Mouse (Mus musculus) CH12F3 (cell line): ENCODE results near the gene Ptges2.

ENCODE experiments used
- in situ Hi-C: fragments of 300-500 bp; cut with MboI; formaldehyde crosslinking; loops from 2 replicates; pipeline ENCODE4 v1.14.3; 2020; ENCODE audit warnings: low sequenced_read_pairs

The Ptges2 gene

GRCm38 (mm10) chr2:32412742-32413531 lies 17.2 kb downstream of the Ptges2 start:
- in situ Hi-C loops = no loop called here

DNA sequence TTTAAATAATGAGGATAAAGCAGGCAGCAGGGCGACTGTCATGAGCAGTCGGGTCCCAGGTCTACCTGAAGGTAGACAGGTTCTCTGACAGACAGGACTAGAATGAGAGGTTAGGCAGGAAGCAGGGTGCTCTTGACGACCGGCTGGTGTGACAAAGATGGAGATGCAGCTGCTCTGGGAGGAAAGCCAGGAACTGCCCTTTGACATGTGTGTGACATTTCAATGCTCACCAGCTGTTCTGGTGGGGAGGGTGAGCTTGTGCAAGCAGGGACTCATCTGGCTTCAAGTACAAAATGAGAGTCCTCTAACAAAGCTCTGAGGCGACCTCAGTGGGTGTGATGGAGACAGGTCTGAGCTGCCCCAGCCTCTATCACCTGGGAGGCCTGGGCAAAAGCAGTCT lies 18.2 kb downstream of the Ptges2 start:
- in situ Hi-C loops = no loop called here

- in situ Hi-C loops = no loop called here
These were observed 20.1 kb downstream of the Ptges2 start for GRCm38 (mm10) chr2:32415801-32416200.

DNA sequence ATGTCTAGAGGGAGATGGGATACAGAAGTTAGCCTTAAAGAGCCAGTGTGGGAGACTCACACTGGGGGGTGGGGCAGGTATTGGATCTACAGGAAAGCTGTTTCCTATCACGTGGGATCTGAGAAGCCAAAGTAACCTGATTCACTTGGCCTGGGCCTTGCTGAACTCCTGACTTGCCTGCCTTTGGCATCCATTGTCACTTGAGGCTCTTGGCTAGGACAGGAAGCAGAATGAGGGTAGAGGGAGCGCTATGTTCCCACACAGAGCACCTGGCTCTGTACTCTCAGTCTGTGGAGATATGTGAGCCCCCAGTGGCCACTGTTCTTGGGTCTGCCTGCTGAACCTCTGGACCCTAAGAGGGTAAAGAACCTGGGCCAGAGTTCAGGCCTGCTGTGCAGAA lies 20.9 kb downstream of the Ptges2 start:
- in situ Hi-C loops = no loop called here

DNA sequence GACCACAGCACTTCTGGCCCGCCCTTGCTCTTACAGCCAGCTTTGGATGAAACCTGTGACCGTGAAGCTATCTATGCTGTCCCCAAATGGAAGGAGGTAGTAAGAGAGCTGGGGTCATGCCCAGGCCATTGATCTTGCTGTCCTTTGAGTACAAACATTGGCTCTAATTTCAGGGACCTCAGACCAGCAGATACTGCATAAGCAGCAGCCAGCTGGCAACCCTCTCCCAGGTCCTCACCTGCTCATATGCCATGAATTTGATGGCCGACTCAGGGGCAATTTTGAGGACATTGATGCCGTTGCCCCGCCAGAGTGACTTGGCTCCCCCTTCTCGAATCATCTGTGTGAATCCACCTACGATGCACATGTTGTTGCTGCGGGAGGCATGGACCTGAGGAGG lies 21.8 kb downstream of the Ptges2 start:
- in situ Hi-C loops = no loop called here

- in situ Hi-C loops = no loop called here
These were observed 22.9 kb downstream of the Ptges2 start for GRCm38 (mm10) chr2:32418430-32419151.

DNA sequence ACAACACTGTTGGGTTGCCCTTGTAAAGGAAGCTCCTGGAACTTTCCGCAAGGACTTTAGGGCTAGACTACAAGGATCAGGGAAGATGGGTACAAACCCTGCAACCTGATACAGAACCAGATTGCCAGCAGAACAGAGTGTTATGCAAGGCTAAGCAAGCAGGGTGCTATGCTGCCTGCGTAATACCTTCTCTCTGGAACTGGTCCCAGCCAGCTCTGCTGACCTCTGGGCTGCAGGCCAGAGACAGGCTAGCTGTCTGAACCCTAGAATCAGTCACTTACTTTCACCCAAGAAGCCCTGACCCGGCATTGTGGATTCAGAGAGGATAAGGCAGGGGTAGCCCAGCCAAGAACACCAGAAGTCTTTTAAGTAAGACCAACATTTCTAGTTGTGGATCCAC lies 23.7 kb downstream of the Ptges2 start:
- in situ Hi-C loops = no loop called here

DNA sequence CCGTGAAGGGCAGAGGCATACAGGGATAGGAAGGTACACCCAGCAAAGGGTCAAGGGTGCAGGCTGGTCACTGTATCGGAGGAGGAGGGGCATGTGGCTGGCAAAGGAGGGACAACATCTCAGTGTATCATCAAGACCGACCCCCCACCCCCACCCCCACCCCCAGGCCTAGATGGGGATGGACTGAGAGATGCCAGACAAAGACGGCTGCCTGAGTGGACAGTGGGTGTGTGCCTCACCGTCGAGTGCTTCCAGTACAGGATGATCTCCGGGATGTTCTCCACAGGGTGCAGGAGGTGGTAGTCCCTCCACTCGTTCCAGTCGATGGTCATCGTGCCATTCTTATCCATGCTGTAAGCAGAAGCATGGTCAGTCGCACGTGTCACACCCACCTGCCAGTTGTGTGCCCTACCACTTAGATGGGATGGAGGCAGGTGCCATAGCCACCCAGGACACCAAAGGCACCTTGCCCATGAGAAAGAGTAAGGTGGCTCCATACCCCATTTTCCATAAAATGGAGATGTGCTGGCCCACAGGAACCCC lies 24.4 kb downstream of the Ptges2 start:
- in situ Hi-C loops = no loop called here

- in situ Hi-C loops = no loop called here
These were observed 25.0 kb downstream of the Ptges2 start for GRCm38 (mm10) chr2:32420647-32421046.

GRCm38 (mm10) chr2:32421851-32422251 lies 26.2 kb downstream of the Ptges2 start:
- in situ Hi-C loops = no loop called here

DNA sequence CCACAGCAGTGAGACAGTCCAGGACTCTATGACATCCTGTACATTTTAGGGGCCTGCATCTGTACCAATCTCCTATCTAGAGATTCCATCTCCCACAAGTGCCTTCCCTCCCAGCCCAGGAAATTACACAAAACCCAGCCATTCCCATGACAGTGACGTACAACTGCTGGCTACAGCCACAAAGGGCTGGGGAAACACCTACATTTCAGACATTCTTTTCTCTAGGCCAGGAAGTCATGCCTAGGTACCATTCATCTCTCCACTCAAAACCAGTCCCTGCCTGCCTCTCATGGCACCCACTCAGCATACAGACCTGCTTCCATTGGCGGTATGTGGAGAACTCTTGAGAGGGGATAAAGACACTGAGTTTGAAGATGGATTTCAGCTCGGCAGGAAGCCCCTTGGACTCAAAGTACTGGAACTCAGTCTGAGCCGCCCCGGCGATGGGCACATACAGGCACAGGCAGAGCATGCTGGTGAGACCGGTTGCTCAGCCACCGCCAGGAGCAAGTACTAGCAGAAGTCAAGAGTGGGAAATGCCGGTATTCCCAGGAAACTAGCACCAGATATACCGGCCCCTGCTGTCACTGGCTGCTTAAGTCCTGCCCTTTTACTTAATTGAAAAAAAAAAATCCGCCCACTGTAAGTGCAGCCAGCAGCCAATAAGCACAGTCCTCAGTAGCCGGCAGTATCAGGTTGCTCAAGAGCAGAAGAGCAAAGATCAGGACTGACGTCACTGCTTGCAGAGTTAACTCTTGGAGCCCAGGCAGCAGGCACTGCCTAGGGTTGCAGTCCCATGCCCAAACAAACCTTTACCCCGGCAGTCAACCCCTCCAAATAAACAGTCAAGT lies 28.0 kb downstream of the Ptges2 start:
- in situ Hi-C loops = no loop called here

GRCm38 (mm10) chr2:32424796-32425195 lies 29.1 kb downstream of the Ptges2 start:
- in situ Hi-C loops = no loop called here

DNA sequence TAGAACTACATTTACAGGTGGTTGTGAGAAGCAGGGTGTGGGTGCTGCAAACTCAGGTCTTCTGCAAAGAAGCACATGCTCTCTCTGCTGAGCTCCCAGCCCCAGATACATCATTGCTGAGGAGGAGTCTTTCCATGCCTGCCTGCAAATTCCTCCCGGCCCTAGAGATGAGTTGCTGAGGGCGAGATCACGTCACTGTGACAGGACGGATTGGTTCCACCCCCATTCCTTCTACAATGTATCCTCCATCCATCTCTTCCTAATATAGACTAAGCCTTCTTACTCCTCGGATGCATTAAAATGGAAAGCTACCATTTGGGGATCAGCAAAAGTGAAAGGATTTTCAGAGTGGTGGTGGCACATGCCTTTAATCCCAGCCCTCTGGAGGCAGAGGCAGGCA lies 29.9 kb downstream of the Ptges2 start:
- in situ Hi-C loops = no loop called here

GRCm38 (mm10) chr2:32426141-32426540 lies 30.4 kb downstream of the Ptges2 start:
- in situ Hi-C loops = no loop called here

DNA sequence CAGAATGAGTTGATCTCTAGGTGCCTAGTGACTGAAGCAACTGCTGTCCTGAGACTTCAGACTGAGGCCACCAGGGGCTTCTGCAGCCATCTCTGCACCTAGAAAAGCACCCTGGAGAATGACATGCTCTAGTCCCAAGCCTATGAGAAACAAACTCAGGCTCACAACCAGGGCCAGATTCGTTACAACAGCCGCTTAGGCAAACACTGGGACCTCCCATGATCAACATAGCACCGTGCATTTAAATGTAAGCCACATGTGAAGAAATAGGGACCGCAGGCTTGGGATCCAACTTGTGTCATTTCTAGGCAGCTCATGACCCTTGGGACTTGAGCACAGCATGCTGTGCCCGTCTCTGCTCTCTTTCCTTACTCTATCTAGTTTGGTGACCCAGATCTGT lies 32.0 kb downstream of the Ptges2 start:
- in situ Hi-C loops = no loop called here

DNA sequence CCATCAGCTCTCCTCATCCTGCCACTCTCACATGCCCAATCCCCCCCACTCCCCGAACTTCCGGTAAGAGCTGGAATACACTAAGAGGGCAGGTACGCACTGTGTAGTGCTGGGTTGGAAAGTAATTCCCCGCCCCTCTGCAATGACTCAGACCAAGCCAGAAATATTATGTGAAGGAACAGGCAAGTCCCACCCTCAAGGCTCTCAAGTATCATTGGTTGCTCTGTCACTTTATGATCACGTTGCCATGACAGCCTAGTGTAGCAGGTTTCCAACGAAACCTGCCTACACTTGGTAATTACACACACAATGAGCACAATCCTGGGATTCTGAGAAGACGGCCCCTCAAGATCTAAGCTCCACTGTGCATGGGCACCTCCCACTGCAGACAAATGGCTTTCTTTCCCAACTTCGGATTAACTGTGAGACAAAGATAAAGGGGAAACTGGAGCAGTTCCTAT lies 32.6 kb downstream of the Ptges2 start:
- in situ Hi-C loops = no loop called here

DNA sequence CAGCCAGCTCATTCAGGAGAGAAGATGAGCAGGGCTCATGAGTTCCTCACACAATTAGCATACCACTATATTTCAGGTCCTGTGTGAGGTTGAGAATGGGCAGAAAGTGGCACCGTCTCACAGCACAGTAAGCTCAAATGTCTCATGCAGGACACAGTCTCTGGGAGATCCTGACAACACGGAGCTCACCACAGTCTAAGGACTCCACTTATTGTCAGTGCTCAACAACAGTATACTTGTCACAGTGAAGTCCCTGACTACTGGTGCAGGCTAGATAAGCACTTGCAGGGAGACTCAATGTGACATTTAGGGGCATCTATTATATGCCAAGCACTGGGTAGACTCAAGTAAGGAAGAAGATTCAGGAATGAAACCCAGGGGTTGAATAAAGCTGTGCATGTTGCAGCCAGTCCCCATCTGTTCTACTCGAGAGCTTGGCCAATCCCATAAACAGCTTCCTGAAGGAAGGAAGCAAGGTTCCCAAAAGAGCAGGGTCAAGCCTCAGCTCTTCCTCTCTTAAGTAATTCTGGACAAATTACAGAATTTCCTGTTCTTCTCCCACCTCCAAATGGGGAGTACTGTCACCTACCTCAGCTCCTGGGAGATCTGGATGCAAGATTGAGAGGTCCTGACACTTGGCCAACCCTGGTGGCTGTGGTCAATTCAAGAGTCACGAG lies 33.7 kb downstream of the Ptges2 start:
- in situ Hi-C loops = no loop called here

DNA sequence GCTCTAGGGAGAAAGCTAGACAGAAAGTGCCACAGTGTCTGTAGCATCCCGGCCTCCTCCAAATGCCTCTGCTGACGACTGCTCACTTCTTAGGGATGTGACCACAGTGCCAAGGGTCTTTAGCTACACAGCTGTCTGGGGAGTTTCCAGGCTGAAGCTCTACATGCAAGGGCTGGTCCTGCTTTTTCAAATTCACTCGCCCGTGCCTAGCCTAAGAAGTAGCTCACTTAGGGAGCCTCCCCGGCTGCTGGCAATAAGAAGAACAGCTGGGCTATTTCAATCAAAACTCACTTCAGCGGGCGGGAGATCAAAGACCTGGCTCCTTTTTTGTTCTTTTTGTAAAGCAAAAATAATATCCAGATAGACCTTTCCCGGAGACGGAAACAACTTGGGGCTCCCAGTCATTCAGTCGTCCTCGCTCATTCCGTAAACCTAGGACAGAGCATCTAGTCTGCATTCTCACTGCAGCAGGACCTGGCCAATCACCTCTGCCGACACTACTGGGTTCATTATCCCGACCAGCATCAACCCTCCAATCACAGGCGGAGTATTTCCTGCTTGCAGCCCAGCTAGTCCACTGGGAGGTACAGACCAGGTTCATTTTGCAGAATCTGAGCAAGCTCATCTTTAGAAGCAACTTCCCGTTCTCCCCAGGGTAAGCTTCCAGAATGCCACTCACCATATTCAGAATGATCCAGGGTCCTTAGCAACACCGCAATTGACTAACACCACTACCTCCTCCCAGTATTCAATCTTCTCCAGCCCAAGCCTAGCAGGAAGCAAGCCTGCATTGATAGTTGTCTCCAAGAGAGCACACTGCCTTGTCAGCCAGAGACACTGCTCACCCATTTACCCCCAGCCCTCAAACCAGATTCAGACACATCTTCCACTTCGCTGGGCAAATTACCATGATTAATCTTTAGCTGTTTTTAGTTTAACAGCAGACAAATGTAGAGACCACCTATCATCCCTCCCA lies 35.3 kb downstream of the Ptges2 start:
- in situ Hi-C loops = no loop called here

- in situ Hi-C loops = no loop called here
These were observed 41.1 kb downstream of the Ptges2 start for GRCm38 (mm10) chr2:32436686-32437372.
